Mouse (Mus musculus) embryonic fibroblast, embryonic 13.5 days (primary cell): ENCODE results near the gene Pnkd. TPM values are rescaled to one million over a fixed set of nuclear protein-coding genes. Genes with fewer than 3 reads are reported as not detected.

Experiments used
- H3K27ac ChIP-seq: 2 replicates; pipeline ENCODE4 v1.5.1; 2012; ENCODE audit warnings: low read length, control low read depth, inconsistent platforms; ENCODE audit not compliant: insufficient read depth
- H3K4me1 ChIP-seq: 2 replicates; pipeline ENCODE4 v1.6.1; 2011; ENCODE audit warnings: low read length; ENCODE audit not compliant: control insufficient read depth, insufficient read depth
- H3K4me3 ChIP-seq: 2 replicates; pipeline ENCODE4 v1.5.1; 2011; ENCODE audit warnings: mild to moderate bottlenecking, control low read depth, low read length; ENCODE audit not compliant: insufficient read depth
- CTCF ChIP-seq: IDR thresholded peaks from 2 replicates; pipeline ENCODE4 v1.5.1; 2011; ENCODE audit warnings: mild to moderate bottlenecking, control low read depth, low read length, moderate library complexity, borderline replicate concordance; ENCODE audit not compliant: insufficient read depth
- POLR2A ChIP-seq: IDR thresholded peaks from 2 replicates; pipeline ENCODE4 v1.6.1; 2011; ENCODE audit warnings: low read depth, mild to moderate bottlenecking, control low read depth, low read length, moderate library complexity
- polyA plus RNA-seq: library from polyadenylated mRNA; stranded (reverse); fragments of >200 nt; gene quantifications from 2 replicates; pipeline ENCODE4 v1.2.4, GENCODE M21; 2011; ENCODE audit warnings: low read depth; ENCODE audit not compliant: missing spikeins, insufficient read length

The Pnkd gene
- polyA plus RNA-seq, 1 experiment, result 21.5 TPM

GRCm38 (mm10) chr1:74245525-74245924 lies 39.2 kb upstream of the Pnkd start:
- Histone ChIP-seq H3K27ac (no peak overlapping the region), H3K4me3 (no peak overlapping the region), H3K4me1 (peaks cover 17% of the 10 kb centered on the region)
- TF ChIP-seq POLR2A (no peak), CTCF (no peak)

DNA sequence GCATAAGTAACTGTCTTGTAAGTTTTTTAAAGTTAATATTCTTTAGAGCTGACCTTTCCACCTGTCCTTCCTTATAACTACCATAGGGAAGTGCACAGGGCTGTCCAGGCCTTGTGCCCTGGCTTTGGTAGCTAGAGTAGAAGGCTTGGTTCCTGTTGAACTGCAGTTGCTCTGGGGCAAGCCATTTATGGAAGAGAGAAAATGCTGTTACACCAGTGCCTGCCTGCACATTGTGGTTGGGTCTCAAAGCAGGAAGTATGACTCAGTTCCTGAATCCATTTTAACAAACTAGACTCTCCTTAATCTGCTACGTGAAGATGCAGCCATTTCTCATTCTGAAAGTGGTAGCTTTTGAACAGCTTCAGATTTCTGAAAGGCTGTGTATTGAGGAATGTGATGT lies 35.9 kb upstream of the Pnkd start:
- Histone ChIP-seq H3K27ac (peak overlapping the region; percentile 99), H3K4me3 (no peak overlapping the region)

GRCm38 (mm10) chr1:74249331-74249980 lies 35.3 kb upstream of the Pnkd start:
- Histone ChIP-seq H3K4me1 (peaks cover 14% of the 10 kb centered on the region), H3K27ac (peak overlapping the region; percentile 99), H3K4me3 (no peak overlapping the region)
- TF ChIP-seq POLR2A (no peak), CTCF (no peak)

More for the DNA sequence above, 35.9 kb upstream of the Pnkd start:
- peaks cover 14% of the 10 kb centered on the region for H3K4me1 ChIP-seq
- TF ChIP-seq CTCF (no peak), POLR2A (no peak)

DNA sequence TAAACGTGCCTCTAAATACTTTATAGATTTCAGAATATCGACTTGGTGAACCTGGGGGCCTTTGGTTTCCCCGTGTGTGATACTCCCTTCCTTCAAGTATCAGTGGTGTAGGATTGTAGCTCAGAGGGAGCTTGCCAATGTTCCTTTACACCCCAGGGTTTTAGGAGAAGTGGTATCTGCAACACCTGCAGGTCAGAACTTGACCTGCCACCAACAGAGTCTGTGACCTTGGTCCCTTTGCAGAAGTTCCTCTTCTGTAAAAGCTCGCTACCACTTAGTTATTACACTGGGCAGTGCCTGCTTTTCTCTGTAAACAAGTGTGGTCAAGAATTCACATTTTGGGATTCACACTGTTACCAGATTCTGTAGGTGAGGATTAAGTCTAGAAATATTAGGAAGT lies 34.6 kb upstream of the Pnkd start:
- peaks cover 14% of the 10 kb centered on the region for H3K4me1 ChIP-seq
- TF ChIP-seq CTCF (no peak), POLR2A (no peak)
- no peak overlapping the region for H3K4me3 ChIP-seq
- peak overlapping the region; percentile 99 for H3K27ac ChIP-seq

- Histone ChIP-seq H3K4me3 (no peak overlapping the region), H3K4me1 (no peaks in the 10 kb centered on the region), H3K27ac (no peak overlapping the region)
- TF ChIP-seq CTCF, result no peak
- no peak for TF ChIP-seq POLR2A
Measured at GRCm38 (mm10) chr1:74255704-74256345, 28.9 kb upstream of the Pnkd start.

DNA sequence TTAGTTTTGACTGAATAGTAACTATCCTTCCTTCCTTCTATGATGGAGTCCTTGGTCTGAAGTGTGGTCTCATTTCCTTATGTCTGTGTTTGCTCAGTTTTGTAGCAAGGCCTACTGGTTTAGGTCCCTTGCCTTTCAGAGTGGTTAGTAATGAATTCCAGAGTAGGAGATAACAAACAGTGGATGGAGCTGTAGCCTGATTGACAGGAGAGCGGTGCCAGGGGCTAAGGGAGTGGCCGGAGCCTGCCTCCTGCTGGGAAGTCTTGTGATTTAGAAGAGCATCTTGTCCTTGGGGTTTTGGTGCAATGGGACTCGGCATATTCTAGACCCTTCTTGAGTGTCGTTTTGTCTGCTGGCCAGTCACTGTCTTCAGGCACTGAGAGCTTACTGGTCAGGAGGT lies 27.9 kb upstream of the Pnkd start:
- Histone ChIP-seq H3K27ac (no peak overlapping the region), H3K4me3 (no peak overlapping the region), H3K4me1 (no peaks in the 10 kb centered on the region)
- TF ChIP-seq POLR2A (no peak), CTCF (no peak)

DNA sequence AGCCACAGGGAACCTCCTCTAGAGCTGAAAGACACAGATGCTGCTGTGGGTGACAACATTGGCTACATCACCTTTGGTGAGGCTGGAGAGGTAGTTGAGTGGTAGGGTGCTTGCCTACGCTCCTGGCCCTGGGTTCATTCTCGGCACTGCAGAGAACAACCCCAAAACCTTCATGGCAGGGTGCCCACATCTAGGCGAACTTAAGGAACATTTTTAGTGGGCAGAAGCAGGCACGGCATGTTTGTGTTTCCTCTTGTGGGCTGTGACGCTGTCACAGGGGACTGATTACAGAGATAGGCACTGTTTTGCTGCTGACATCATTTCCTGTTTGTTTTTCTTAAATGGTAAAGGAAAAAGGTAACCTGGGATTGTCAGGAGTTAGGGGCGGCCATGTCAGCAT lies 22.2 kb upstream of the Pnkd start:
- no peaks in the 10 kb centered on the region for H3K4me1 ChIP-seq
- no peak overlapping the region for H3K4me3 ChIP-seq
- TF ChIP-seq CTCF (no peak), POLR2A (no peak)
- H3K27ac ChIP-seq, result no peak overlapping the region

DNA sequence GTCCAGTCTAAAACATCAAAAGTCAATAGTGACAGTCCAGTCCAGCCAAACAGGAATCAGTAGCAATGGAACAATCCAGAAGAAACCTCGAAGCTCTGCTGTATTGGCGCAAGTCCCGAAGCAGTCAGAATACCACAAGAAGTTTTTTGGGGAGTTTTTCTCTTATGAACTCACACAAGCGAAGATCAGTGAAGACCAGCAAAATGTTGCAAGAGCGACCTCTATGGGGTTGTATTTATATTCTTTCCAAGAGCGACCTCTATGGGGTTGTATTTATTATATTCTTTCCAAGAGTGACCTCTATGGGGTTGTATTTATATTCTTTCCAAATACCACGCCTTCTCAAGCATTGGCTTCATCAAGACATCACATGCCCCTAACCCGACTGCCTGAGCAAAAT lies 16.0 kb upstream of the Pnkd start:
- Histone ChIP-seq H3K4me1 (no peaks in the 10 kb centered on the region; the same call in 1 of the 2 replicates), H3K27ac (no peak overlapping the region), H3K4me3 (no peak overlapping the region)
- TF ChIP-seq POLR2A (no peak), CTCF (no peak)

GRCm38 (mm10) chr1:74271659-74272058 lies 13.1 kb upstream of the Pnkd start:
- Histone ChIP-seq H3K4me3 (no peak overlapping the region), H3K4me1 (peaks cover 2% of the 10 kb centered on the region; the same call in 1 of the 2 replicates), H3K27ac (no peak overlapping the region)
- no peak for TF ChIP-seq CTCF
- no peak for TF ChIP-seq POLR2A

- no peak overlapping the region for H3K4me3 ChIP-seq
- no peak for TF ChIP-seq CTCF
- no peak for TF ChIP-seq POLR2A
- H3K4me1 ChIP-seq, result 0 out of 2 replicates have a peak, but pooled peaks cover 2% of the 10 kb centered on the region
- peak overlapping the region; percentile 13 for H3K27ac ChIP-seq
Measured at GRCm38 (mm10) chr1:74275015-74275414, 9.7 kb upstream of the Pnkd start.

DNA sequence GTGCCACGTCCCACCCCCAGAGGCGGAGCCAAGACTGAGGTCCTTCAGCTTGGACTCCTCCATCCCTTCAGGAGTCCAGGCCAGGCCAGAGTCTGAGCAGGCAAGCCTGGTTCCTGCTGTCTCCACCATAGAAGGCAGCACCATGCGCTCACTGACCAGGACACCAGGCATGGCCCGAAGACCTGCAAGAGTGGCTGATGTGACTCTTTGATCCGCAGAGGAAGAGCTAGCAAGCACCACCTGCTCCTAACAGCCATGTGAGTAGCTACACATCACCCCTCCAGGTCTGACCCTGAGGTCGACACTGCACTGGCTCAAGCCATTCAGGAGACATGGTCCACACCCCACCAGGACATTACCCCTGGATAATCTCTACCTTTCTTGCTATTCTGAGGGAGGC lies 7.7 kb upstream of the Pnkd start:
- Histone ChIP-seq H3K27ac (no peak overlapping the region), H3K4me3 (no peak overlapping the region), H3K4me1 (0 out of 2 replicates have a peak, but pooled peaks cover 2% of the 10 kb centered on the region)
- TF ChIP-seq CTCF (no peak), POLR2A (no peak)
